Mouse (Mus musculus) kidney, postnatal 14 days (tissue): ENCODE measurements at regions not wholly inside any gene's neighbourhood (a gene's known extent, or its start where the extent isn't known, plus 50 kb on each side); places are given as distances from the start of the nearest gene placed in this dataset.

ENCODE experiments used
- DNase-seq: peaks from one replicate; pipeline ENCODE4 v3.0.0; 2022; ENCODE audit warnings: mixed read lengths

- DNase-seq = no peak
Measured at GRCm38 (mm10) chr17:45966736-45967135, 65.4 kb downstream of the Vegfa start.

GRCm38 (mm10) chr17:45964031-45964430 lies 68.1 kb downstream of the Vegfa start:
- peak; percentile 76 for DNase-seq

GRCm38 (mm10) chr17:45963332-45963731 lies 68.8 kb downstream of the Vegfa start:
- no peak for DNase-seq

GRCm38 (mm10) chr17:45961626-45962319 lies 70.4 kb downstream of the Vegfa start:
- no peak for DNase-seq

DNA sequence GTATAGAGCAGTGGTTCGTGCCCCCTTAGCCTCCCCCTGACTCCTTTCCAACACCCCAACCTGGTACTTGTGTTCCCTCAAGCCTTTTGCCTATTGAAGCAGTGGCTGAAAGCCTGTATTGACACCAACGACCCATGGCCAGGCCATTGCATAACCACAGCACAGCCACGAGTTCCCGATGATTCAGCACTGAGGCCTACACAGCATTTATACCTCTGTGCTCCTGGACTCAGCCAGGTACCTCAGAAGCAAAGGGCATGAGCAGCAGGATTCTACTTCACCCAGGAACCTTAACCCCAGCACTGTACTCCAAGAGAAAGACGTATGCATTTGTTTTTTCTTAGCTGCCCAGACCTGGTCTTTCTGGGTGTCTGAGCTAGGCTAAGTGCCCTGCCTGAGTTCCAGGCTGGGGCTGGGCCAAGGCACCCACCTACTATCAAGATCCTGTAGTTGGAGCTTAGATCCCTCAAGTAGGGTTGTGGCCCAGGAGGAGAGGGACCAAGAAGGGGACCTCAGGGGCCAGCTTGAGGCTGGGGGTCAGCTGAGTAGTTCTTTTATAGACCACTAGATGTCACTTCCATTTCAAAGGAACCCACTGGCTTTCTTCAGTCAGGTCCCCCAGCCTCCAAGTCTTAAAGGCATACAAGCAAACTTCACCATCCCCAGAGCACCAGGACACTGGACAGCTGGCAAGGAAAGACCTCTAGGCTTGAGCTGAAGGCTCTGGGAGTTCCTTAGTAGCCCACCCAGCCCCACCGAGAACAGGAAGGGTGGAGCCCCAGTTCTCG lies 73.9 kb downstream of the Vegfa start:
- DNase-seq = peak; percentile 73

DNA sequence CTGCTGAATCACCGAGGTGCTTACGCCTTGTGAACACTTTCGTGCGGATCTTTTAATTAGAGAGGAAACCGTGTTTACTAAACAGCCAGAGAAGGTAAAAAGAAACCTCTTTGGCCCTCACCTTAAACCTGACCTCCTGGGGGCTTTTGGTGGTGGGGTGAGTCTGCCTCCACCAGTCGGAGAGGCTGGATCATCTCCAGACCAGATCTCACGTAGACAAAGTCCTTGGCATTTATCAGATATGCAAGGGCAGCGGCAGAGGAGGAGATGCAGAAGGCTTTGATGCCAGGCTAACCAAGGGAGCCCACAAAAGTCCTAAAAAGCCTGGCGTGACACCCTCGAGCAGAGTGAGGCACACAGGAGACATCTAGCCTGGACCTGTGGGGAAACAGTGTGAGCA lies 76.7 kb downstream of the Vegfa start:
- DNase-seq = no peak

GRCm38 (mm10) chr17:45954824-45955223 lies 77.3 kb downstream of the Vegfa start:
- DNase-seq = no peak

- DNase-seq = no peak
Measured at GRCm38 (mm10) chr17:45953523-45953922, 78.6 kb downstream of the Vegfa start.

GRCm38 (mm10) chr17:45950533-45951164 lies 81.5 kb downstream of the Vegfa start:
- peak; percentile 66 for DNase-seq

DNA sequence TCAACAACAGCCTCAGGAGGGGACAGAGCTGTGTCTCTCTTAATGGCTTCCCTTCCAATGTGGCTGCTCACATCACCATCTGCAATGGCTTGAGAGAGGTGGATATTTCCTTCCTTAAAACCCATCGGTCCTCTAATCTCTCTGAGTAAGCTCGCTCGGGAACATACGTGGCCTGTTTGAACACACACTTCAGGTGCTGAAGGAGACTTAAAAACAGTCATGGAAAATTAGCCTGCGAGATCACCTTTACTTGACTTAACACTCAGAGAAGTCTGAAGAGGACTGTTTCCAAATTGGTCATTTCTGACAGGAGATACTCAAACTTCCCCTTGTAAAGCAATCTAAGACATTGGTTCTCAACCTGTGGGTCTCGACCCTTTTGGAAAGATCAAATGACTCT lies 83.0 kb downstream of the Vegfa start:
- DNase-seq = no peak

GRCm38 (mm10) chr17:45948314-45948935 lies 83.7 kb downstream of the Vegfa start:
- no peak for DNase-seq

DNA sequence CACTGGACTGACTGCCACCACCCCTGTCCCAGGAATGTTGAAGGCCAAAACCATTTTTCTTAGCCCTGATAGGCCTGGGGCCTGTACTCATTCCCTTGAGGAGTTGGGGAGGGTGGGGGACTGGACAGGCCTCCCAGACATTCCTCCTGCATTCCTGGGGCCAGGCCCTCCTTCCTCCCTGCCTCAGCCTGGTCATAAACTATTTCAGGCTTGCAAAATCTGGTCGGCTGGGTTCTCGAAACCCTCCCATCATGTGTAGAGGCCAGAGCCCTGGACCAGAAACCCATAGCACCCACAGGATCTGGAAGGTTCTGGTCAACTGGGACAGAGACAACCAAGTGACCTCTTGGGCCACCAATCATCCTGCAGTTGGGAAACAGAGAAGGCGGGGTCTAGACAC lies 87.2 kb downstream of the Vegfa start:
- DNase-seq = peak; percentile 63

DNA sequence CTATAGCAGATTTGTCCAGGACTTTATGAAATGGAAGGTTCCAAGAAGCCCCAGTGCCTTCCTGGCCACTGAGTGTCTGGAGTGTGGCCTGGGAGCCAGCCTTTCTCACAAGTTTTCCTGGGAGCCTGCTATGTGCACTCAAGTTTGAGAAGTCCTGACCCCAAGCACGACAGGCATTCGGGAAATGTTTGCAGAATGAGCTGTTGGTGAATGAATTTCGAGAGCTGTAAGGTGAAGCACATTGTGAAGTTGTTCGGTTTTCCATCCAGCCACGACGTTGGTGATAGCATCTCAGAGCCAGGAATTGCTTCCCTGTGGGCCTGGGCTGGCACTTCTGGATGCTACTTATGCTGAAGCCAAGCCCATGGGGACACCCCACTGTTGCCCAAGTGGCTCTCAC lies 88.9 kb downstream of the Vegfa start:
- DNase-seq = no peak

- DNase-seq = no peak
Measured at GRCm38 (mm10) chr17:45941890-45942375, 90.2 kb downstream of the Vegfa start.

- DNase-seq = no peak
Measured at GRCm38 (mm10) chr17:45940121-45940813, 91.9 kb downstream of the Vegfa start.

DNA sequence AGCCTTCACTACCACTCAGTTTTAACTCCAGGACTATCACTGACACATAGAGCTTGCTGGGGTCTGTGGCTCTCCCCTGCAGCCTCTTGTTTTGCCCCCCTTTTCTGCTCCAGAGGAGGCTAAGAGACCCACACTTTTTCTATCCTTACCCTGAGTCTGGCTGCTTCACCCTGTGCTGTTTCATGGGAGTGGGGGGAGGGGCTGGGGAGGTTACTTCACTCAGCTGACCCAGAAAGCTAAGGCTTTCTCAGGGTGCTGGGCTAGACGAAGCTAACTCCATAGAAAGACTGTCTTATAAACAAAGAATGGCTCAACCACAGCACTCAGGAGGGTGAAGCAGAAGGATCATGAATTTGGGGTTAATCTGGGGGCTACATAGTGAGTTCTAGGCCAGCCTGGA lies 93.9 kb downstream of the Vegfa start:
- no peak for DNase-seq

GRCm38 (mm10) chr17:45936577-45936976 lies 95.6 kb downstream of the Vegfa start:
- DNase-seq = no peak

- DNase-seq = no peak
Measured at GRCm38 (mm10) chr17:45935291-45935690, 96.9 kb downstream of the Vegfa start.

DNA sequence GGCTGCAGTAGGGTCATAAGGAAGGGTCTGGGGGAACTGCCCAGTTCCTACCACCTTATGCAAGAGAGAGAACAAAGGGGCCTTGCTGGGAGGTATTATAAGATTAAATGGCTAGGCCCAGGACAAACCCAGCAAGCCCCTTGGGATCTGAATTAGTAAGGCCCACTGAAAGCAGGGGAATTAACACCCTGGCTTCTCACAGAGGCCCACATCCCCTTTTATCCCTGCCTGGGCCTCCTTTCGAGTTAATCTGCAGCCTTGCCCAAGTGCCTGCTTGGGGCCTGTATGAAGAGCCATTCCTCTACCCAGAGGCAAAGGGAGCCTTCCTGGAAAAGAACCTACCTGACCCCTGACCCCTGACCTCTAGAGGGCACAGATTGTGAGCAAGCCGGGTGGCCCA lies 98.2 kb downstream of the Vegfa start:
- DNase-seq = no peak

GRCm38 (mm10) chr17:45933034-45933433 lies 99.1 kb downstream of the Vegfa start:
- DNase-seq = no peak

- DNase-seq = peak; percentile 28
Measured at GRCm38 (mm10) chr17:45932611-45933010, 99.6 kb downstream of the Vegfa start.

DNA sequence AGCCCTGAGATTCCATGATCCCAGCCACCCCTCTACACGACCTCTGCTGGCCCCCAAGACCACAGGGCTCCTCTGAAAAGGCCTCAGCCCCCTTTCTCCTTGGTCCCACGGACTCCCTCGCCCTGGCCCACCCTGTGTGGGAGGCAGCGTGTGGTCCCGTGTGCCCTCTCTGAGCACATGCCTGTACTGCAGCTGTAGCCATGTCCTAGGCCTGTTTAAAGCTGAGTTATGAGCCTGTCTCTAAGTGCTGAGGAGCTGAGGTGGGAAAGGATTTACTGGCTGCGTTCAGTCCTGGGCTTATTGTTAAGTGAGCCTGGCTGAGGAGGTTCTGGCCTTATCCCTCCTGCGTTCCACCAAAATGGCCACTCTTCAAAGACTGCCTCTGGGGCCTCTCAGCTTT lies 102.6 kb downstream of the Vegfa start:
- DNase-seq = no peak
